Mouse (Mus musculus): Measurements from ENCODE around the gene Gpr25. TPM values are rescaled to one million over a fixed set of nuclear protein-coding genes. Genes with fewer than 3 reads are reported as not detected.

Gene Gpr25
- total and polyA plus RNA-seq, 3 experiments: not detected

GRCm38 (mm10) chr1:136266127-136266526 lies 5.5 kb upstream of the Gpr25 start:
- in situ Hi-C loops (cut with MboI; ENCODE audit: low pct_ligation_motif_present, low pct_unique_long_range_greater_than_20kb, low sequenced_read_pairs): no loop called here
- TF ChIP-seq TCF12 (IDR thresholded peaks at IDR 0.05; ENCODE audit: low read depth, low read length) (no peak), MEF2A (IDR thresholded peaks at IDR 0.05; ENCODE audit: borderline replicate concordance, low read depth, low read length) (no peak), ELF1 (IDR thresholded peaks at IDR 0.05; ENCODE audit: low read depth, low read length) (no peak), CHD2 (IDR thresholded peaks at IDR 0.05; ENCODE audit: low read length) (no peak)
- no peaks in the 10 kb centered on the region for H3K9me3 ChIP-seq (replicated peaks; ENCODE audit: low read length)
- H3K36me3 ChIP-seq (replicated peaks in 1 of 2; ENCODE audit: control insufficient read depth in 1 of 2, insufficient read depth in 1 of 2, low read length in 1 of 2): peaks cover 6 to 24% of the 10 kb centered on the region in 2 experiments
- H3K4me1 ChIP-seq (ENCODE audit: control insufficient read depth in 1 of 2, insufficient read depth in 2 of 2): peaks cover 19 to 31% of the 10 kb centered on the region in 2 experiments
- dilution Hi-C loops (cut with MboI; ENCODE audit: extremely low pct_ligation_motif_present, extremely low pct_unique_long_range_greater_than_20kb, low sequenced_read_pairs): no loop called here
- H3K4me3 ChIP-seq (replicated peaks in 1 of 3; ENCODE audit: low read depth in 2 of 3, low read length in 2 of 3, poor library complexity in 1 of 3): no peak overlapping the region
- no peak for DNase-seq (ENCODE audit: extremely low read depth)
- no peak overlapping the region for H3K4me2 ChIP-seq (ENCODE audit: insufficient read depth, low read depth, poor library complexity, severe bottlenecking)
- no peaks in the 10 kb centered on the region for H3K79me2 ChIP-seq (replicated peaks; ENCODE audit: control insufficient read depth, extremely low read depth, insufficient read depth, poor library complexity, severe bottlenecking)
- H3K9ac ChIP-seq (ENCODE audit: insufficient read depth, low read depth): no peak overlapping the region
- H3K27ac ChIP-seq (ENCODE audit: insufficient read depth, low read depth): no peak overlapping the region
- no peaks in the 10 kb centered on the region for H3K27me3 ChIP-seq (replicated peaks)

- TF ChIP-seq MAFK (IDR thresholded peaks at IDR 0.05; ENCODE audit: insufficient replicate concordance, low read length) (no peak), SMC3 (IDR thresholded peaks at IDR 0.05; ENCODE audit: low read depth, low read length) (no peak), JUN (IDR thresholded peaks at IDR 0.05; ENCODE audit: insufficient read depth, low read depth, low read length) (peak; percentile 59; the same call in 1 of the 2 replicates), E2F4 (IDR thresholded peaks at IDR 0.05; ENCODE audit: insufficient replicate concordance, low read depth, low read length) (no peak), BHLHE40 (IDR thresholded peaks at IDR 0.05; ENCODE audit: low read depth, low read length) (peak; percentile 47; the same call in 1 of the 2 replicates), RCOR1 (conservative IDR thresholded peaks at IDR 0.05; ENCODE audit: low read depth, low read length) (peak; percentile 85; the same call in 1 of the 2 replicates), SIN3A (IDR thresholded peaks at IDR 0.05; ENCODE audit: low read length) (peak; percentile 48), MYC (IDR thresholded peaks at IDR 0.05; ENCODE audit: low read depth, low read length) (peak; percentile 42; the same call in 1 of the 2 replicates), CTCF (conservative IDR thresholded peaks at IDR 0.05 in 1 of 2, IDR thresholded peaks at IDR 0.05 in 1 of 2; ENCODE audit: low read depth in 2 of 2, low read length in 2 of 2) (no peak; a peak in 1 of 4 replicates), PAX5 (IDR thresholded peaks at IDR 0.05; ENCODE audit: low read length) (no peak), IRF4 (IDR thresholded peaks at IDR 0.05; ENCODE audit: low read depth, low read length) (peak; percentile 97), MAZ (IDR thresholded peaks at IDR 0.05; ENCODE audit: low read depth, low read length) (peak; percentile 64), TCF12 (IDR thresholded peaks at IDR 0.05; ENCODE audit: low read depth, low read length) (peak; percentile 77), MEF2A (IDR thresholded peaks at IDR 0.05; ENCODE audit: borderline replicate concordance, low read depth, low read length) (peak; percentile 61; the same call in 1 of the 2 replicates), ELF1 (IDR thresholded peaks at IDR 0.05; ENCODE audit: low read depth, low read length) (0 out of 2 replicates have a peak, but pooled peaks have one; percentile 14), MAX (IDR thresholded peaks at IDR 0.05; ENCODE audit: low read length) (peak; percentile 33; the same call in 1 of the 2 replicates), JUND (conservative IDR thresholded peaks at IDR 0.05; ENCODE audit: low read depth, low read length) (peak; percentile 41; the same call in 1 of the 2 replicates), NELFE (IDR thresholded peaks at IDR 0.05; ENCODE audit: low read depth, low read length) (no peak), EP300 (IDR thresholded peaks at IDR 0.05; ENCODE audit: low read length) (peak; percentile 90), ETS1 (conservative IDR thresholded peaks at IDR 0.05; ENCODE audit: low read depth, low read length) (peak; percentile 35; the same call in 1 of the 2 replicates), USF2 (conservative IDR thresholded peaks at IDR 0.05; ENCODE audit: low read depth, low read length) (no peak)
- H3K9me3 ChIP-seq (replicated peaks; ENCODE audit: low read length): peaks cover 14% of the 10 kb centered on the region
- no peak overlapping the region for H3K4me3 ChIP-seq (replicated peaks in 1 of 3; ENCODE audit: low read depth in 2 of 3, low read length in 2 of 3, poor library complexity in 1 of 3)
- peaks cover 3 to 7% of the 10 kb centered on the region in 2 experiments for H3K36me3 ChIP-seq (replicated peaks in 1 of 2; ENCODE audit: control insufficient read depth in 1 of 2, insufficient read depth in 1 of 2, low read length in 1 of 2)
- peak; percentile 21 for DNase-seq (ENCODE audit: extremely low read depth)
- in situ Hi-C loops (cut with MboI; ENCODE audit: low pct_ligation_motif_present, low pct_unique_long_range_greater_than_20kb, low sequenced_read_pairs): no loop called here
- H3K9ac ChIP-seq (ENCODE audit: insufficient read depth, low read depth): no peak overlapping the region
- peaks cover 22 to 35% of the 10 kb centered on the region in 2 experiments for H3K4me1 ChIP-seq (ENCODE audit: control insufficient read depth in 1 of 2, insufficient read depth in 2 of 2)
- no peak overlapping the region for H3K27ac ChIP-seq (ENCODE audit: insufficient read depth, low read depth)
- H3K4me2 ChIP-seq (ENCODE audit: insufficient read depth, low read depth, poor library complexity, severe bottlenecking): no peak overlapping the region
- no peaks in the 10 kb centered on the region for H3K27me3 ChIP-seq (replicated peaks)
- dilution Hi-C loops (cut with MboI; ENCODE audit: extremely low pct_ligation_motif_present, extremely low pct_unique_long_range_greater_than_20kb, low sequenced_read_pairs): no loop called here
- H3K79me2 ChIP-seq (replicated peaks; ENCODE audit: control insufficient read depth, extremely low read depth, insufficient read depth, poor library complexity, severe bottlenecking): no peaks in the 10 kb centered on the region
Observed at GRCm38 (mm10) chr1:136263355-136263754, 2.7 kb upstream of the Gpr25 start.
